Mouse (Mus musculus) forebrain, postnatal 0 days (tissue): ENCODE results near the gene Eng. TPM values are rescaled to one million over a fixed set of nuclear protein-coding genes. Genes with fewer than 3 reads are reported as not detected.

Experiments used
- ATAC-seq: fragments of 200-750 bp; cut with Nextera tagmentation; 2 replicates; pipeline ENCODE4 v1.8.0; 2017; ENCODE audit warnings: mild to moderate bottlenecking, moderate library complexity
- DNase-seq: peaks from one replicate; pipeline ENCODE4 v3.0.0-alpha.2; 2015
- H3K27ac ChIP-seq: fragments of 300-500 bp; sonication (generic); 2 replicates; pipeline ENCODE4 v1.5.1; 2014; ENCODE audit warnings: low read depth, mild to moderate bottlenecking, antibody characterized with exemption, low read length, moderate library complexity, mixed read lengths
- H3K27me3 ChIP-seq: fragments of 300-500 bp; sonication (generic); 2 replicates; pipeline ENCODE4 v1.6.1; 2014; ENCODE audit warnings: mild to moderate bottlenecking, low read length, mixed read lengths; ENCODE audit not compliant: insufficient read depth
- H3K36me3 ChIP-seq: fragments of 300-500 bp; sonication (generic); 2 replicates; pipeline ENCODE4 v1.6.1; 2014; ENCODE audit warnings: mild to moderate bottlenecking, moderate library complexity; ENCODE audit not compliant: insufficient read depth
- H3K4me1 ChIP-seq: fragments of 300-500 bp; sonication (generic); 2 replicates; pipeline ENCODE4 v1.6.1; 2014; ENCODE audit warnings: antibody characterized with exemption; ENCODE audit not compliant: insufficient read depth
- H3K4me2 ChIP-seq: fragments of 300-500 bp; sonication (generic); 2 replicates; pipeline ENCODE4 v1.6.1; 2014; ENCODE audit warnings: low read depth, mild to moderate bottlenecking, moderate library complexity
- H3K4me3 ChIP-seq: fragments of 300-500 bp; sonication (generic); 2 replicates; pipeline ENCODE4 v1.5.1; 2014; ENCODE audit warnings: low read depth, low read length, mixed read lengths
- H3K9ac ChIP-seq: fragments of 300-500 bp; sonication (generic); 2 replicates; pipeline ENCODE4 v1.6.1; 2014; ENCODE audit warnings: mild to moderate bottlenecking
- H3K9me3 ChIP-seq: fragments of 300-500 bp; sonication (generic); 2 replicates; pipeline ENCODE4 v1.6.1; 2016; ENCODE audit warnings: low read length
- CTCF ChIP-seq: sonication (generic); IDR thresholded peaks from 2 replicates; pipeline ENCODE4 v1.5.1; 2016; ENCODE audit warnings: antibody characterized with exemption, control low read depth, low read depth
- WGBS: fragments of 180-500 bp; shearing (Covaris S2); extraction: QIAGEN DNeasy Blood & Tissue Kit; methylation state at CpG from one replicate; pipeline ENCODE4 v1.1.7; 2014; 5-methylcytosine and 5-hydroxymethylcytosine counted together
- polyA plus RNA-seq: library from polyadenylated mRNA; unstranded; fragments of >200 nt; fragmentation: Nextera tagmentation; extraction: Ambion mirVana; gene quantifications from 2 replicates; pipeline ENCODE4 v1.2.1, GENCODE M21; 2015
- total RNA-seq: library from RNA; depleted of rRNA; stranded (reverse); fragments of >200 nt; gene quantifications from 2 replicates; pipeline ENCODE4 v1.2.3, GENCODE M21; 2014

The Eng gene
- total and polyA plus RNA-seq, 2 experiments from 2014 or later, result 14.7 to 22.1 TPM

GRCm38 (mm10) chr2:32610610-32611229 lies 35.7 kb upstream of the Eng start:
- peak overlapping the region; percentile 48 for H3K4me2 ChIP-seq
- WGBS, result 16% methylated on average over 23 of the region's 23 CpGs
- 0 out of 2 replicates have a peak overlapping the region, but pooled peaks have one; percentile 19 for H3K9ac ChIP-seq
- no peaks in the 10 kb centered on the region for H3K9me3 ChIP-seq
- H3K4me3 ChIP-seq, result peak overlapping the region; percentile 32
- H3K27me3 ChIP-seq, result no peaks in the 10 kb centered on the region
- peaks cover 12% of the 10 kb centered on the region for H3K4me1 ChIP-seq
- peaks cover 9% of the 10 kb centered on the region for H3K36me3 ChIP-seq
- TF ChIP-seq CTCF, result peak; percentile 50
- ATAC-seq (peak; percentile 24; the same call in 1 of the 2 replicates), DNase-seq (peak; percentile 68)
- no peak overlapping the region for H3K27ac ChIP-seq

- Histone ChIP-seq H3K9ac (no peak overlapping the region), H3K9me3 (no peaks in the 10 kb centered on the region), H3K27ac (no peak overlapping the region), H3K4me3 (no peak overlapping the region), H3K4me1 (peaks cover 12% of the 10 kb centered on the region), H3K27me3 (no peaks in the 10 kb centered on the region), H3K36me3 (peaks cover 9% of the 10 kb centered on the region), H3K4me2 (no peak overlapping the region)
- DNase-seq (no peak), ATAC-seq (no peak)
- TF ChIP-seq CTCF, result no peak
- WGBS, result 75% methylated on average over 26 of the region's 26 CpGs
These were observed 34.1 kb upstream of the Eng start for GRCm38 (mm10) chr2:32612274-32612673.

GRCm38 (mm10) chr2:32617109-32617508 lies 29.3 kb upstream of the Eng start:
- H3K4me1 ChIP-seq, result no peaks in the 10 kb centered on the region
- ATAC-seq (no peak), DNase-seq (no peak)
- no peak for TF ChIP-seq CTCF
- H3K9me3 ChIP-seq, result no peaks in the 10 kb centered on the region
- no peak overlapping the region for H3K27ac ChIP-seq
- H3K36me3 ChIP-seq, result peaks cover 9% of the 10 kb centered on the region
- H3K4me3 ChIP-seq, result no peak overlapping the region
- no peak overlapping the region for H3K9ac ChIP-seq
- no peak overlapping the region for H3K4me2 ChIP-seq
- 94% methylated on average over 1 of the region's 1 CpGs for WGBS
- no peaks in the 10 kb centered on the region for H3K27me3 ChIP-seq

GRCm38 (mm10) chr2:32617601-32618000 lies 28.8 kb upstream of the Eng start:
- no peak for ATAC-seq
- no peak overlapping the region for H3K9ac ChIP-seq
- WGBS, result 94% methylated on average over 4 of the region's 4 CpGs
- H3K27me3 ChIP-seq, result no peaks in the 10 kb centered on the region
- H3K4me1 ChIP-seq, result no peaks in the 10 kb centered on the region
- H3K4me2 ChIP-seq, result no peak overlapping the region
- no peaks in the 10 kb centered on the region for H3K9me3 ChIP-seq
- no peak overlapping the region for H3K4me3 ChIP-seq
- no peak overlapping the region for H3K27ac ChIP-seq
- no peak for DNase-seq
- peak; percentile 49 for TF ChIP-seq CTCF
- H3K36me3 ChIP-seq, result peaks cover 9% of the 10 kb centered on the region

- Histone ChIP-seq H3K36me3 (peaks cover 9% of the 10 kb centered on the region), H3K4me2 (no peak overlapping the region), H3K4me1 (no peaks in the 10 kb centered on the region), H3K9ac (no peak overlapping the region), H3K4me3 (no peak overlapping the region), H3K27me3 (no peaks in the 10 kb centered on the region), H3K9me3 (no peaks in the 10 kb centered on the region), H3K27ac (no peak overlapping the region)
- 78% methylated on average over 9 of the region's 9 CpGs for WGBS
- DNase-seq (no peak), ATAC-seq (no peak)
- TF ChIP-seq CTCF, result no peak
These were observed 28.3 kb upstream of the Eng start for GRCm38 (mm10) chr2:32618051-32618450.

- no peaks in the 10 kb centered on the region for H3K9me3 ChIP-seq
- H3K9ac ChIP-seq, result no peak overlapping the region
- 45% methylated on average over 4 of the region's 4 CpGs for WGBS
- H3K27ac ChIP-seq, result no peak overlapping the region
- ATAC-seq, result no peak
- TF ChIP-seq CTCF, result no peak
- H3K4me2 ChIP-seq, result no peak overlapping the region
- no peak overlapping the region for H3K4me3 ChIP-seq
- H3K27me3 ChIP-seq, result no peaks in the 10 kb centered on the region
- no peak for DNase-seq
- H3K4me1 ChIP-seq, result peaks cover 10% of the 10 kb centered on the region
- no peaks in the 10 kb centered on the region for H3K36me3 ChIP-seq
These were observed 25.5 kb upstream of the Eng start for GRCm38 (mm10) chr2:32620682-32621516.

- DNase-seq (no peak), ATAC-seq (no peak)
- no peaks in the 10 kb centered on the region for H3K9me3 ChIP-seq
- no peak within 1 kb of the TSS for H3K27ac ChIP-seq
- no peaks in the 10 kb centered on the region for H3K36me3 ChIP-seq
- no peak within 1 kb of the TSS for H3K4me2 ChIP-seq
- no peak for TF ChIP-seq CTCF
- no peak within 1 kb of the TSS for H3K9ac ChIP-seq
- WGBS, result 41% methylated on average over 7 of the region's 7 CpGs
- H3K27me3 ChIP-seq, result no peaks in the 10 kb centered on the region
- no peak within 1 kb of the TSS for H3K4me3 ChIP-seq
- peaks cover 16% of the 10 kb centered on the region for H3K4me1 ChIP-seq
These were observed 24.9 kb upstream of the Eng start, which contains the start of gene Ak1 for GRCm38 (mm10) chr2:32621517-32621859. Gene Ak1, plus strand, starts transcription at chr2:32621758.
